Mouse (Mus musculus): ENCODE data around the gene Scamp2.

- TF ChIP-seq POLR2A (IDR thresholded peaks at IDR 0.05; ENCODE audit: insufficient read depth, low read depth, low read length) (no peak), CTCF (IDR thresholded peaks at IDR 0.05) (no peak), EP300 (IDR thresholded peaks at IDR 0.05; ENCODE audit: insufficient read depth, low read depth, low read length) (no peak)
These were observed 51.8 kb downstream of the Scamp2 start for GRCm38 (mm10) chr9:57612587-57612986.

Data from heart, adult 2 months (tissue).